Mouse (Mus musculus): ENCODE results near the gene Ttc7b. TPM values are rescaled to one million over a fixed set of nuclear protein-coding genes. Genes with fewer than 3 reads are reported as not detected.

The Ttc7b gene
- polyA plus RNA-seq, 1 experiment from 2014 or later: 6.6 TPM

- no peak overlapping the region for H3K4me2 ChIP-seq (replicated peaks; ENCODE audit: low read depth, low read length)
- H3K36me3 ChIP-seq (ENCODE audit: insufficient read depth, low read length): peaks cover 5% of the 10 kb centered on the region; the same call in 1 of the 2 replicates
- no peaks in the 10 kb centered on the region for H3K27me3 ChIP-seq (replicated peaks; ENCODE audit: insufficient read depth, low read length)
- H3K4me1 ChIP-seq (ENCODE audit: insufficient read depth, low read depth, low read length): peaks cover 5% of the 10 kb centered on the region; the same call in 1 of the 2 replicates
- TF ChIP-seq CTCF (IDR thresholded peaks at IDR 0.05): no peak
- no peak for TF ChIP-seq EP300 (IDR thresholded peaks at IDR 0.05)
- ATAC-seq: no peak
- DNase-seq (ENCODE audit: low spot score): no peak
- H3K9ac ChIP-seq (replicated peaks; ENCODE audit: low read depth): no peak overlapping the region
- no peaks in the 10 kb centered on the region for H3K9me3 ChIP-seq (ENCODE audit: low read length)
- H3K27ac ChIP-seq (ENCODE audit: low read length): peak overlapping the region; percentile 7; the same call in 1 of the 2 replicates
- H3K4me3 ChIP-seq (ENCODE audit: low read depth, low read length): no peak overlapping the region
- 55% methylated on average over 4 of the region's 4 CpGs for WGBS
Measured at GRCm38 (mm10) chr12:100501261-100501660, 19.4 kb downstream of the Ttc7b start.

- H3K36me3 ChIP-seq (ENCODE audit: insufficient read depth, low read length): peaks cover 9% of the 10 kb centered on the region
- 88% methylated on average over 13 of the region's 13 CpGs for WGBS
- no peak overlapping the region for H3K27ac ChIP-seq (ENCODE audit: low read length)
- TF ChIP-seq EP300 (IDR thresholded peaks at IDR 0.05) (no peak), CTCF (IDR thresholded peaks at IDR 0.05) (no peak)
- DNase-seq (ENCODE audit: low spot score) (no peak), ATAC-seq (no peak)
- no peaks in the 10 kb centered on the region for H3K9me3 ChIP-seq (ENCODE audit: low read length)
- no peaks in the 10 kb centered on the region for H3K27me3 ChIP-seq (replicated peaks; ENCODE audit: insufficient read depth, low read length)
- H3K9ac ChIP-seq (replicated peaks; ENCODE audit: low read depth): no peak overlapping the region
- H3K4me2 ChIP-seq (replicated peaks; ENCODE audit: low read depth, low read length): no peak overlapping the region
- no peak overlapping the region for H3K4me3 ChIP-seq (ENCODE audit: low read depth, low read length)
- H3K4me1 ChIP-seq (ENCODE audit: insufficient read depth, low read depth, low read length): peaks cover 5% of the 10 kb centered on the region; the same call in 1 of the 2 replicates
Measured at GRCm38 (mm10) chr12:100499469-100499868, 21.2 kb downstream of the Ttc7b start.

- Histone ChIP-seq H3K27ac (ENCODE audit: low read length) (no peak overlapping the region), H3K4me2 (replicated peaks; ENCODE audit: low read depth, low read length) (no peak overlapping the region), H3K36me3 (ENCODE audit: insufficient read depth, low read length) (peaks cover 18% of the 10 kb centered on the region), H3K4me3 (ENCODE audit: low read depth, low read length) (no peak overlapping the region), H3K9ac (replicated peaks; ENCODE audit: low read depth) (no peak overlapping the region), H3K9me3 (ENCODE audit: low read length) (no peaks in the 10 kb centered on the region), H3K4me1 (ENCODE audit: insufficient read depth, low read depth, low read length) (peaks cover 5% of the 10 kb centered on the region; the same call in 1 of the 2 replicates), H3K27me3 (replicated peaks; ENCODE audit: insufficient read depth, low read length) (no peaks in the 10 kb centered on the region)
- TF ChIP-seq EP300 (IDR thresholded peaks at IDR 0.05): no peak
- no peak for TF ChIP-seq CTCF (IDR thresholded peaks at IDR 0.05)
- no peak for DNase-seq (ENCODE audit: low spot score)
- WGBS: 90% methylated on average over 5 of the region's 5 CpGs
- no peak for ATAC-seq
Measured at GRCm38 (mm10) chr12:100498006-100498405, 22.6 kb downstream of the Ttc7b start.

GRCm38 (mm10) chr12:100495083-100495482 is 25.5 kb downstream of the Ttc7b start:
- no peak for TF ChIP-seq CTCF (IDR thresholded peaks at IDR 0.05)
- H3K9me3 ChIP-seq (ENCODE audit: low read length): no peaks in the 10 kb centered on the region
- H3K36me3 ChIP-seq (ENCODE audit: insufficient read depth, low read length): peaks cover 18% of the 10 kb centered on the region
- no peak overlapping the region for H3K4me2 ChIP-seq (replicated peaks; ENCODE audit: low read depth, low read length)
- ATAC-seq (no peak), DNase-seq (ENCODE audit: low spot score) (no peak)
- H3K9ac ChIP-seq (replicated peaks; ENCODE audit: low read depth): no peak overlapping the region
- no peak overlapping the region for H3K4me3 ChIP-seq (ENCODE audit: low read depth, low read length)
- H3K4me1 ChIP-seq (ENCODE audit: insufficient read depth, low read depth, low read length): no peaks in the 10 kb centered on the region
- H3K27ac ChIP-seq (ENCODE audit: low read length): no peak overlapping the region
- no peaks in the 10 kb centered on the region for H3K27me3 ChIP-seq (replicated peaks; ENCODE audit: insufficient read depth, low read length)
- WGBS: 98% methylated on average over 7 of the region's 7 CpGs

- peaks cover 18% of the 10 kb centered on the region for H3K36me3 ChIP-seq (ENCODE audit: insufficient read depth, low read length)
- no peak overlapping the region for H3K27ac ChIP-seq (ENCODE audit: low read length)
- DNase-seq (ENCODE audit: low spot score) (no peak), ATAC-seq (no peak)
- H3K4me2 ChIP-seq (replicated peaks; ENCODE audit: low read depth, low read length): no peak overlapping the region
- H3K9ac ChIP-seq (replicated peaks; ENCODE audit: low read depth): no peak overlapping the region
- no peaks in the 10 kb centered on the region for H3K9me3 ChIP-seq (ENCODE audit: low read length)
- no peaks in the 10 kb centered on the region for H3K4me1 ChIP-seq (ENCODE audit: insufficient read depth, low read depth, low read length)
- no peaks in the 10 kb centered on the region for H3K27me3 ChIP-seq (replicated peaks; ENCODE audit: insufficient read depth, low read length)
- TF ChIP-seq CTCF (IDR thresholded peaks at IDR 0.05): no peak
- TF ChIP-seq EP300 (IDR thresholded peaks at IDR 0.05): no peak
- 85% methylated on average over 5 of the region's 5 CpGs for whole genome bisulfite sequencing
- H3K4me3 ChIP-seq (ENCODE audit: low read depth, low read length): no peak overlapping the region
Measured at GRCm38 (mm10) chr12:100493211-100493610, 27.4 kb downstream of the Ttc7b start.

GRCm38 (mm10) chr12:100492676-100493075 is 27.9 kb downstream of the Ttc7b start:
- TF ChIP-seq CTCF (IDR thresholded peaks at IDR 0.05) (no peak), EP300 (IDR thresholded peaks at IDR 0.05) (no peak)
- H3K4me1 ChIP-seq (ENCODE audit: insufficient read depth, low read depth, low read length): no peaks in the 10 kb centered on the region
- no peak overlapping the region for H3K9ac ChIP-seq (replicated peaks; ENCODE audit: low read depth)
- WGBS: 76% methylated on average over 3 of the region's 3 CpGs
- no peak overlapping the region for H3K4me2 ChIP-seq (replicated peaks; ENCODE audit: low read depth, low read length)
- ATAC-seq (no peak), DNase-seq (ENCODE audit: low spot score) (no peak)
- no peaks in the 10 kb centered on the region for H3K9me3 ChIP-seq (ENCODE audit: low read length)
- H3K36me3 ChIP-seq (ENCODE audit: insufficient read depth, low read length): peaks cover 18% of the 10 kb centered on the region
- no peaks in the 10 kb centered on the region for H3K27me3 ChIP-seq (replicated peaks; ENCODE audit: insufficient read depth, low read length)
- H3K4me3 ChIP-seq (ENCODE audit: low read depth, low read length): no peak overlapping the region
- H3K27ac ChIP-seq (ENCODE audit: low read length): no peak overlapping the region
